16 mouse cellular contexts compared by ENCODE assay signal in the genomic region with DNA sequence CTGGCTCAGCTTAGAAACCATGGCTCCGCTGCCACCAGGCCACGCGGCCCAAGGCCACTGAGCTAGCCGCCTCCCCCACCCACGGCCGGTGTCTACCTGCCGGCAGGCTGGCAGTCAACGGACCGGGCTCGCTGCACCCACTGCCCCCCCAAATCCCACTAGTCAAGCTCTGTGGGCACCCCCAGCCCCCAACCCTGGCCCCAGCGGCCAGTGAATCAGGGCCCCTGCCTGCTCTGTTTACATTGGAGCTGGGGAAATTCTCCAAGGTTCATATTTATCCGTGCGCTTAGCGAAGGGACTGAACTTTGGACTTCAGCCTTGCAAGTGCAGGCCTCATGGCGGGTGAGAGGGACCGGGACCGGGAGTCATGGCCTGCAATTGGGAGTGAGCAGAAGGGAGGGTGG. TPM values are rescaled to one million over a fixed set of nuclear protein-coding genes. Genes with fewer than 3 reads are reported as not detected.
DNase-seq lines count a peak whose midpoint lies in the region; ATAC-seq and TF ChIP-seq lines count a peak whose summit lies in the region.
"Had no signal": no experiment of that assay in that cellular context is flagged by ENCODE, and none has a peak within 500 bp of the region (broad histone marks: within the 10 kb centered on the region; RNA-seq: fewer than 3 reads in every experiment).

A gene (minus strand): TSS at position 271 of the 404 bp plus-strand sequence.

- no peaks in the 10 kb centered on the region for H3K27me3 ChIP-seq in small intestine, adult 2 months (ENCODE audit: control insufficient read depth, insufficient read depth, low read length)
- 0 out of 2 replicates have a peak, but pooled peaks cover 7% of the 10 kb centered on the region for H3K27me3 ChIP-seq in lung, postnatal 0 days (replicated peaks; ENCODE audit: insufficient read depth, low read length)
- H3K27me3 ChIP-seq in limb, embryonic 10.5 days (ENCODE audit: low read depth, poor library complexity, severe bottlenecking), result peaks cover 27% of the 10 kb centered on the region
- H3K27me3 ChIP-seq: forebrain, embryonic 13.5 days had no signal

- 25% methylated on average over 17 of the region's 17 CpGs for WGBS in small intestine, adult 2 months
- 63% methylated on average over 17 of the region's 17 CpGs for WGBS in lung, postnatal 0 days
- WGBS in limb, embryonic 10.5 days, result 88% methylated on average over 17 of the region's 17 CpGs

- H3K9ac ChIP-seq in lung, postnatal 0 days (replicated peaks; ENCODE audit: low read depth), result no peak within 1 kb of the TSS
- H3K9ac ChIP-seq: forebrain, embryonic 13.5 days; heart, embryonic 15.5 days; hindbrain, embryonic 15.5 days; limb, embryonic 15.5 days had no signal

- ATAC-seq in lung, postnatal 0 days, result no peak
- ATAC-seq: forebrain, embryonic 13.5 days had no signal

- H3K27ac ChIP-seq in small intestine, adult 2 months (ENCODE audit: insufficient read depth, low read depth, low read length), result peak within 1 kb of the TSS; percentile 98
- no peak within 1 kb of the TSS for H3K27ac ChIP-seq in lung, postnatal 0 days (ENCODE audit: low read length)
- no peak within 1 kb of the TSS for H3K27ac ChIP-seq in layer of hippocampus, adult 2 months
- H3K27ac ChIP-seq in limb, embryonic 10.5 days, result no peak within 1 kb of the TSS
- H3K27ac ChIP-seq: forebrain, embryonic 13.5 days; heart, embryonic 15.5 days; hindbrain, embryonic 15.5 days; limb, embryonic 15.5 days had no signal

- TF ChIP-seq POLR2A in small intestine, adult 2 months (IDR thresholded peaks at IDR 0.05; ENCODE audit: low read depth, low read length), result no peak

- peak; percentile 42 for DNase-seq in ZHBTc4 (ENCODE audit: low read depth, low spot score)
- peak; percentile 75 for DNase-seq in kidney, adult 11 months
- peak; percentile 77 to 82 for DNase-seq in kidney, postnatal 36 days
- DNase-seq in lung, postnatal 0 days (ENCODE audit: low spot score), result no peak
- DNase-seq in layer of hippocampus, adult 2 months (ENCODE audit: low spot score in 2 of 2), result no peak
- DNase-seq in limb, embryonic 10.5 days (ENCODE audit: low spot score), result no peak
- DNase-seq: adrenal gland, postnatal 25 days; thymus, postnatal 4 days had no signal

- no peak for TF ChIP-seq EP300 in lung, postnatal 0 days (IDR thresholded peaks at IDR 0.05)

- H3K4me2 ChIP-seq in lung, postnatal 0 days (replicated peaks; ENCODE audit: low read depth, low read length), result no peak within 1 kb of the TSS
- H3K4me2 ChIP-seq: forebrain, embryonic 13.5 days; heart, embryonic 15.5 days; hindbrain, embryonic 15.5 days; limb, embryonic 15.5 days had no signal

- H3K4me1 ChIP-seq in small intestine, adult 2 months (ENCODE audit: control insufficient read depth, insufficient read depth, insufficient read length, low read length), result peaks cover 12% of the 10 kb centered on the region
- H3K4me1 ChIP-seq in lung, postnatal 0 days (ENCODE audit: insufficient read depth, low read depth, low read length), result no peaks in the 10 kb centered on the region
- peaks cover 14% of the 10 kb centered on the region for H3K4me1 ChIP-seq in limb, embryonic 10.5 days
- H3K4me1 ChIP-seq: hindbrain, embryonic 15.5 days; limb, embryonic 15.5 days had no signal

- no peak for TF ChIP-seq CTCF in small intestine, adult 2 months (IDR thresholded peaks at IDR 0.05; ENCODE audit: extremely low read depth, insufficient read length, insufficient replicate concordance, low read depth, low read length)
- TF ChIP-seq CTCF in lung, postnatal 0 days (IDR thresholded peaks at IDR 0.05), result no peak
- TF ChIP-seq CTCF in layer of hippocampus, adult 2 months (conservative IDR thresholded peaks at IDR 0.05), result no peak

- H3K9me3 ChIP-seq in lung, postnatal 0 days (ENCODE audit: low read length), result no peaks in the 10 kb centered on the region
- H3K9me3 ChIP-seq in limb, embryonic 10.5 days (replicated peaks), result no peaks in the 10 kb centered on the region
- H3K9me3 ChIP-seq: forebrain, embryonic 13.5 days; heart, embryonic 15.5 days; hindbrain, embryonic 15.5 days; limb, embryonic 15.5 days had no signal

- peak within 1 kb of the TSS; percentile 75 for H3K4me3 ChIP-seq in small intestine, adult 2 months (ENCODE audit: low read depth, low read length)
- H3K4me3 ChIP-seq in lung, postnatal 0 days (ENCODE audit: low read depth, low read length), result no peak within 1 kb of the TSS
- H3K4me3 ChIP-seq in layer of hippocampus, adult 2 months, result no peak within 1 kb of the TSS
- no peak within 1 kb of the TSS for H3K4me3 ChIP-seq in limb, embryonic 10.5 days
- H3K4me3 ChIP-seq: forebrain, embryonic 13.5 days; heart, embryonic 15.5 days; hindbrain, embryonic 15.5 days; limb, embryonic 15.5 days had no signal

- H3K36me3 ChIP-seq in small intestine, adult 2 months (ENCODE audit: control insufficient read depth, insufficient read depth, low read length), result 0 out of 2 replicates have a peak, but pooled peaks cover 4% of the 10 kb centered on the region
- no peaks in the 10 kb centered on the region for H3K36me3 ChIP-seq in lung, postnatal 0 days (ENCODE audit: insufficient read depth, low read length)
- H3K36me3 ChIP-seq in limb, embryonic 10.5 days, result no peaks in the 10 kb centered on the region
- H3K36me3 ChIP-seq: heart, embryonic 15.5 days; hindbrain, embryonic 15.5 days; limb, embryonic 15.5 days had no signal

RNA-seq across cellular contexts. Expression of the gene that starts here (rescaled TPM):
- 24.1 and 46.9 TPM in 2 replicates for polyA plus RNA-seq in small intestine, adult 2 months (2012; rRNA removed)
- polyA plus RNA-seq in lung, postnatal 0 days (2015; fragmentation: Nextera tagmentation; extraction: Ambion mirVana), result not detected in 2 replicates
- total RNA-seq in layer of hippocampus, adult 2 months (2021), result not detected
- 0.09 and 0.11 TPM in 2 replicates for polyA plus RNA-seq in limb, embryonic 10.5 days (2016; fragmentation: Nextera tagmentation; extraction: Ambion mirVana)
- total RNA-seq: adrenal gland, postnatal 25 days; gastrocnemius, adult 8-10 months; layer of hippocampus, postnatal 25 days; megakaryocyte, adult 5-6 weeks had no signal
- polyA plus RNA-seq: limb, embryonic 15.5 days had no signal

Comparison
In these comparisons a context has a peak if more than half of its experiments do, and no peak if none do; other contexts are left out.
1. RNA of the gene that starts here (polyA plus RNA-seq): 24.1 to 46.9 TPM in small intestine, adult 2 months; 0.09 to 0.11 TPM in limb, embryonic 10.5 days and not detected in lung, postnatal 0 days; every median in the first group is over 10 times any median in the second.
2. DNase-seq: peak in ZHBTc4 (single experiment), kidney, adult 11 months (single experiment) and kidney, postnatal 36 days (2 of 2); none in lung, postnatal 0 days (single experiment), layer of hippocampus, adult 2 months (0 of 2) and limb, embryonic 10.5 days (single experiment).